Mouse (Mus musculus) hindbrain, embryonic 14.5 days (tissue): ENCODE measurements around the gene Tns4. TPM values are rescaled to one million over a fixed set of nuclear protein-coding genes. Genes with fewer than 3 reads are reported as not detected.

Experiments used
- ATAC-seq: fragments of 200-750 bp; cut with Nextera tagmentation; 2 replicates; pipeline ENCODE4 v1.8.0; 2017; ENCODE audit warnings: moderate number of reproducible peaks, mild to moderate bottlenecking, moderate TSS enrichment, moderate library complexity; ENCODE audit not compliant: low FRiP score
- DNase-seq: peaks from one replicate; pipeline ENCODE4 v3.0.0-alpha.2; 2015; ENCODE audit warnings: low spot score
- H3K27ac ChIP-seq: fragments of 300-500 bp; sonication (generic); 2 replicates; pipeline ENCODE4 v1.5.1; 2014; ENCODE audit warnings: mild to moderate bottlenecking, moderate library complexity
- H3K27me3 ChIP-seq: fragments of 300-500 bp; sonication (generic); 2 replicates; pipeline ENCODE4 v1.6.1; 2014; ENCODE audit warnings: mild to moderate bottlenecking, low read length, mixed read lengths; ENCODE audit not compliant: control insufficient read depth, insufficient read depth
- H3K36me3 ChIP-seq: fragments of 300-500 bp; sonication (generic); replicated peaks from 2 replicates; pipeline ENCODE4 v1.6.1; 2014; ENCODE audit not compliant: control insufficient read depth, insufficient read depth
- H3K4me1 ChIP-seq: fragments of 300-500 bp; sonication (generic); replicated peaks from 2 replicates; pipeline ENCODE4 v1.6.1; 2014; ENCODE audit warnings: antibody characterized with exemption, low read length, mixed read lengths; ENCODE audit not compliant: control insufficient read depth, insufficient read depth
- H3K4me2 ChIP-seq: fragments of 300-500 bp; sonication (generic); replicated peaks from 2 replicates; pipeline ENCODE4 v1.6.1; 2014; ENCODE audit warnings: mild to moderate bottlenecking, moderate library complexity
- H3K4me3 ChIP-seq: fragments of 300-500 bp; sonication (generic); replicated peaks from 2 replicates; pipeline ENCODE4 v1.5.1; 2014; ENCODE audit warnings: mild to moderate bottlenecking, low read length
- H3K9ac ChIP-seq: fragments of 300-500 bp; sonication (generic); 2 replicates; pipeline ENCODE4 v1.6.1; 2014
- H3K9me3 ChIP-seq: fragments of 300-500 bp; sonication (generic); 2 replicates; pipeline ENCODE4 v1.6.1; 2016; ENCODE audit warnings: low read length; ENCODE audit not compliant: control insufficient read depth
- WGBS: fragments of 180-500 bp; shearing (Covaris S2); extraction: QIAGEN DNeasy Blood & Tissue Kit; methylation state at CpG from one replicate; pipeline ENCODE4 v1.1.7; 2014; 5-methylcytosine and 5-hydroxymethylcytosine counted together
- polyA plus RNA-seq: library from polyadenylated mRNA; unstranded; fragments of >200 nt; fragmentation: Nextera tagmentation; extraction: Ambion mirVana; gene quantifications from 2 replicates; pipeline ENCODE4 v1.2.1, GENCODE M21; 2014

Gene Tns4
- polyA plus RNA-seq, 1 experiment from 2014 or later: 0.20 TPM

GRCm38 (mm10) chr11:99130736-99131462 lies 41.8 kb upstream of the Tns4 start:
- H3K27me3 ChIP-seq: no peaks in the 10 kb centered on the region
- ATAC-seq (no peak), DNase-seq (no peak)
- H3K4me2 ChIP-seq: no peak overlapping the region
- no peaks in the 10 kb centered on the region for H3K36me3 ChIP-seq
- H3K4me1 ChIP-seq: peaks cover 17% of the 10 kb centered on the region
- no peak overlapping the region for H3K27ac ChIP-seq
- 59% methylated on average over 5 of the region's 5 CpGs for WGBS
- H3K9me3 ChIP-seq: no peaks in the 10 kb centered on the region
- H3K4me3 ChIP-seq: no peak overlapping the region
- no peak overlapping the region for H3K9ac ChIP-seq

- WGBS: 48% methylated on average over 2 of the region's 2 CpGs
- DNase-seq (peak; percentile 53), ATAC-seq (no peak)
- H3K36me3 ChIP-seq: no peaks in the 10 kb centered on the region
- no peak overlapping the region for H3K27ac ChIP-seq
- peaks cover 17% of the 10 kb centered on the region for H3K4me1 ChIP-seq
- H3K9ac ChIP-seq: no peak overlapping the region
- H3K9me3 ChIP-seq: no peaks in the 10 kb centered on the region
- no peak overlapping the region for H3K4me3 ChIP-seq
- no peaks in the 10 kb centered on the region for H3K27me3 ChIP-seq
- H3K4me2 ChIP-seq: no peak overlapping the region
Observed at GRCm38 (mm10) chr11:99129287-99129686, 40.2 kb upstream of the Tns4 start.

- Histone ChIP-seq H3K36me3 (no peaks in the 10 kb centered on the region), H3K4me3 (no peak overlapping the region), H3K4me1 (peaks cover 13% of the 10 kb centered on the region), H3K27ac (no peak overlapping the region), H3K9me3 (no peaks in the 10 kb centered on the region), H3K9ac (no peak overlapping the region), H3K4me2 (no peak overlapping the region), H3K27me3 (no peaks in the 10 kb centered on the region)
- 79% methylated on average over 18 of the region's 18 CpGs for WGBS
- DNase-seq (no peak), ATAC-seq (no peak)
Observed at GRCm38 (mm10) chr11:99127785-99128682, 38.9 kb upstream of the Tns4 start.

- Histone ChIP-seq H3K4me1 (0 out of 2 replicates have a peak, but pooled peaks cover 3% of the 10 kb centered on the region), H3K27ac (peak overlapping the region; percentile 51; the same call in 1 of the 2 replicates)
- WGBS: 49% methylated on average over 5 of the region's 5 CpGs
Observed at GRCm38 (mm10) chr11:99126482-99127253, 37.6 kb upstream of the Tns4 start.

GRCm38 (mm10) chr11:99124635-99125029 lies 35.5 kb upstream of the Tns4 start:
- Histone ChIP-seq H3K9me3 (no peaks in the 10 kb centered on the region), H3K4me1 (peaks cover 9% of the 10 kb centered on the region), H3K27ac (no peak overlapping the region), H3K36me3 (no peaks in the 10 kb centered on the region), H3K4me3 (no peak overlapping the region), H3K27me3 (no peaks in the 10 kb centered on the region), H3K9ac (no peak overlapping the region), H3K4me2 (no peak overlapping the region)
- no peak for ATAC-seq
- WGBS: 49% methylated on average over 10 of the region's 10 CpGs
- no peak for DNase-seq

More at GRCm38 (mm10) chr11:99126482-99127253, 37.6 kb upstream of the Tns4 start:
- no peaks in the 10 kb centered on the region for H3K27me3 ChIP-seq
- ATAC-seq: no peak
- no peak overlapping the region for H3K4me2 ChIP-seq
- no peaks in the 10 kb centered on the region for H3K36me3 ChIP-seq
- no peaks in the 10 kb centered on the region for H3K9me3 ChIP-seq
- no peak overlapping the region for H3K4me3 ChIP-seq
- no peak overlapping the region for H3K9ac ChIP-seq
- no peak for DNase-seq

- H3K4me2 ChIP-seq: no peak overlapping the region
- H3K9me3 ChIP-seq: no peaks in the 10 kb centered on the region
- DNase-seq (peak; percentile 52), ATAC-seq (no peak)
- H3K27ac ChIP-seq: no peak overlapping the region
- no peaks in the 10 kb centered on the region for H3K36me3 ChIP-seq
- peaks cover 9% of the 10 kb centered on the region for H3K4me1 ChIP-seq
- no peak overlapping the region for H3K9ac ChIP-seq
- no peak overlapping the region for H3K4me3 ChIP-seq
- WGBS: 45% methylated on average over 15 of the region's 15 CpGs
- no peaks in the 10 kb centered on the region for H3K27me3 ChIP-seq
Observed at GRCm38 (mm10) chr11:99123977-99124634, 35.0 kb upstream of the Tns4 start.

- ATAC-seq (no peak), DNase-seq (no peak)
- H3K27ac ChIP-seq: no peak overlapping the region
- 43% methylated on average over 3 of the region's 3 CpGs for WGBS
- H3K36me3 ChIP-seq: no peaks in the 10 kb centered on the region
- no peak overlapping the region for H3K4me3 ChIP-seq
- H3K9me3 ChIP-seq: no peaks in the 10 kb centered on the region
- H3K4me2 ChIP-seq: no peak overlapping the region
- H3K4me1 ChIP-seq: peaks cover 9% of the 10 kb centered on the region
- no peaks in the 10 kb centered on the region for H3K27me3 ChIP-seq
- no peak overlapping the region for H3K9ac ChIP-seq
Observed at GRCm38 (mm10) chr11:99122703-99123102, 33.6 kb upstream of the Tns4 start.

GRCm38 (mm10) chr11:99121218-99121631 lies 32.1 kb upstream of the Tns4 start:
- Histone ChIP-seq H3K27ac (no peak overlapping the region), H3K9ac (no peak overlapping the region; the same call in 1 of the 2 replicates), H3K27me3 (no peaks in the 10 kb centered on the region), H3K4me3 (no peak overlapping the region), H3K36me3 (no peaks in the 10 kb centered on the region), H3K4me2 (no peak overlapping the region), H3K4me1 (peaks cover 9% of the 10 kb centered on the region), H3K9me3 (no peaks in the 10 kb centered on the region)
- DNase-seq (no peak), ATAC-seq (no peak)
- 43% methylated on average over 14 of the region's 14 CpGs for WGBS
